Mouse (Mus musculus) brain, embryonic 14.5 days (tissue): ENCODE data around the gene Pdzd2. TPM values are rescaled to one million over a fixed set of nuclear protein-coding genes. Genes with fewer than 3 reads are reported as not detected.

Experiments used
- DNase-seq: peaks from one replicate; pipeline ENCODE4 v3.0.0-alpha.2; 2011; ENCODE audit warnings: low read depth
- CTCF ChIP-seq: fragments of 200-500 bp; IDR thresholded peaks from 2 replicates; pipeline ENCODE4 v1.5.1; 2012; ENCODE audit warnings: inconsistent platforms, mild to moderate bottlenecking, moderate library complexity, borderline replicate concordance; ENCODE audit not compliant: insufficient read depth, insufficient read length; ENCODE audit errors: extremely low read depth
- POLR2A ChIP-seq: fragments of 200-500 bp; IDR thresholded peaks from 2 replicates; pipeline ENCODE4 v1.6.1; 2012; ENCODE audit warnings: mild to moderate bottlenecking, inconsistent platforms, borderline replicate concordance; ENCODE audit not compliant: poor library complexity, insufficient read depth, insufficient read length, severe bottlenecking; ENCODE audit errors: extremely low read depth
- polyA plus RNA-seq: library from polyadenylated mRNA; depleted of rRNA; stranded (reverse); fragments of >200 nt; gene quantifications from 2 replicates; pipeline ENCODE4 v1.2.3, GENCODE M21; 2012

The Pdzd2 gene
- polyA plus RNA-seq, 1 experiment: 7.7 TPM

GRCm38 (mm10) chr15:12682549-12682948 lies 57.2 kb downstream of the Pdzd2 start:
- TF ChIP-seq CTCF: no peak
- TF ChIP-seq POLR2A: no peak
- DNase-seq: peak; percentile 32

- TF ChIP-seq POLR2A (no peak), CTCF (no peak)
- DNase-seq: no peak
Observed at GRCm38 (mm10) chr15:12681891-12682290, 57.8 kb downstream of the Pdzd2 start.

GRCm38 (mm10) chr15:12680750-12681149 lies 59.0 kb downstream of the Pdzd2 start:
- no peak for DNase-seq
- TF ChIP-seq CTCF (no peak), POLR2A (no peak)

GRCm38 (mm10) chr15:12679996-12680395 lies 59.7 kb downstream of the Pdzd2 start:
- TF ChIP-seq POLR2A: no peak
- TF ChIP-seq CTCF: no peak
- no peak for DNase-seq

- TF ChIP-seq CTCF (no peak), POLR2A (no peak)
- DNase-seq: no peak
Observed at GRCm38 (mm10) chr15:12678540-12679112, 61.1 kb downstream of the Pdzd2 start.

GRCm38 (mm10) chr15:12675366-12675765 lies 64.4 kb downstream of the Pdzd2 start:
- TF ChIP-seq CTCF (no peak), POLR2A (no peak)
- no peak for DNase-seq

GRCm38 (mm10) chr15:12674026-12674425 lies 65.7 kb downstream of the Pdzd2 start:
- no peak for DNase-seq
- TF ChIP-seq POLR2A: no peak

- DNase-seq: no peak
- TF ChIP-seq POLR2A (no peak), CTCF (no peak)
Observed at GRCm38 (mm10) chr15:12667760-12668520, 71.8 kb downstream of the Pdzd2 start.

GRCm38 (mm10) chr15:12665946-12666345 lies 73.8 kb downstream of the Pdzd2 start:
- no peak for DNase-seq
- TF ChIP-seq POLR2A: no peak
- TF ChIP-seq CTCF: no peak

GRCm38 (mm10) chr15:12663351-12663750 lies 76.4 kb downstream of the Pdzd2 start:
- no peak for DNase-seq

GRCm38 (mm10) chr15:12660320-12660719 lies 79.4 kb downstream of the Pdzd2 start:
- TF ChIP-seq POLR2A (no peak), CTCF (no peak)
- no peak for DNase-seq

More at GRCm38 (mm10) chr15:12663351-12663750, 76.4 kb downstream of the Pdzd2 start:
- no peak for TF ChIP-seq POLR2A
- no peak for TF ChIP-seq CTCF
